Mouse (Mus musculus) hindbrain, postnatal 0 days (tissue): ENCODE results near the gene Smox. TPM values are rescaled to one million over a fixed set of nuclear protein-coding genes. Genes with fewer than 3 reads are reported as not detected.
"Not testable (repeated sequence)": the region's sequence is repeated elsewhere in the genome, so short reads cannot be mapped to it uniquely, and the experiment has no call there.

ENCODE experiments used
- ATAC-seq: fragments of 200-750 bp; cut with Nextera tagmentation; 2 replicates; pipeline ENCODE4 v1.8.0; 2017; ENCODE audit warnings: mild to moderate bottlenecking, moderate TSS enrichment, moderate library complexity
- DNase-seq: peaks from one replicate; pipeline ENCODE4 v3.0.0-alpha.2; 2015; ENCODE audit warnings: low spot score
- H3K27ac ChIP-seq: fragments of 300-500 bp; sonication (generic); 2 replicates; pipeline ENCODE4 v1.5.1; 2014; ENCODE audit warnings: mild to moderate bottlenecking
- H3K27me3 ChIP-seq: fragments of 300-500 bp; sonication (generic); 2 replicates; pipeline ENCODE4 v1.6.1; 2014; ENCODE audit warnings: low read length, mixed read lengths; ENCODE audit not compliant: insufficient read depth
- H3K36me3 ChIP-seq: fragments of 300-500 bp; sonication (generic); 2 replicates; pipeline ENCODE4 v1.6.1; 2014; ENCODE audit warnings: low read length, mixed read lengths; ENCODE audit not compliant: insufficient read depth
- H3K4me1 ChIP-seq: fragments of 300-500 bp; sonication (generic); 2 replicates; pipeline ENCODE4 v1.6.1; 2014; ENCODE audit warnings: antibody characterized with exemption, low read length, mixed read lengths; ENCODE audit not compliant: insufficient read depth
- H3K4me2 ChIP-seq: fragments of 300-500 bp; sonication (generic); 2 replicates; pipeline ENCODE4 v1.6.1; 2014; ENCODE audit warnings: low read depth, mild to moderate bottlenecking, low read length, moderate library complexity, mixed read lengths
- H3K4me3 ChIP-seq: fragments of 300-500 bp; sonication (generic); 2 replicates; pipeline ENCODE4 v1.5.1; 2014; ENCODE audit warnings: low read length
- H3K9ac ChIP-seq: fragments of 300-500 bp; sonication (generic); replicated peaks from 2 replicates; pipeline ENCODE4 v1.6.1; 2014; ENCODE audit warnings: mild to moderate bottlenecking, low read length, moderate library complexity, mixed read lengths
- H3K9me3 ChIP-seq: fragments of 300-500 bp; sonication (generic); 2 replicates; pipeline ENCODE4 v1.6.1; 2016; ENCODE audit warnings: low read length, mixed read lengths
- CTCF ChIP-seq: IDR thresholded peaks from 2 replicates; pipeline ENCODE4 v1.5.1; 2016; ENCODE audit warnings: antibody characterized with exemption, control low read depth, low read depth
- whole genome bisulfite sequencing: fragments of 180-500 bp; shearing (Covaris S2); extraction: QIAGEN DNeasy Blood & Tissue Kit; methylation state at CpG from one replicate; pipeline ENCODE4 v1.1.7; 2014; 5-methylcytosine and 5-hydroxymethylcytosine counted together
- polyA plus RNA-seq: library from polyadenylated mRNA; unstranded; fragments of >200 nt; fragmentation: Nextera tagmentation; extraction: Ambion mirVana; gene quantifications from 2 replicates; pipeline ENCODE4 v1.2.1, GENCODE M21; 2015
- total RNA-seq: library from RNA; depleted of rRNA; stranded (reverse); fragments of >200 nt; gene quantifications from 2 replicates; pipeline ENCODE4 v1.2.3, GENCODE M21; 2014

The Smox gene
- total and polyA plus RNA-seq, 2 experiments from 2014 or later = 94.2 to 214 TPM

DNA sequence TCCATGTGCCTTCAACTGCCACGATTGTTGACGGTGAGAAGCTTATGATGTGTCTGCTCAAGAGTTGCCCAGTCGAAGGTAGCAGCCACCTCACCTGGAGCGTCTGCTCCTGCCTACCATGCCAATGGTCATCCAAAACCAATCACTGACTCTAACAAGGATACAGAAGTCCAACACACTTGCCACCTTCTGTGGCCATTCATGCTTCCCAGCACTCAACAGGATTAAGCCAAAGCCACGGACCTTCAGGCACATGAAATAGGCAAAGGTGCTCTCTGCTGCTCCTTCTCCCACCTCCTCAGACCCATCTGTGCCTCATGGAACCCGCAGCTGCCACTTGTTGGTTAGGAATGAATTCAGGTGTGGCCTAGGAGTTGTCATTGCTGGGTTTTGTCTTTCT is 17.5 kb upstream of the Smox start:
- H3K36me3 ChIP-seq = no peaks in the 10 kb centered on the region
- no peak for ATAC-seq
- 90% methylated on average over 6 of the region's 6 CpGs for WGBS
- no peaks in the 10 kb centered on the region for H3K27me3 ChIP-seq
- no peak overlapping the region for H3K4me2 ChIP-seq
- H3K9me3 ChIP-seq = no peaks in the 10 kb centered on the region
- no peak for DNase-seq
- H3K27ac ChIP-seq = no peak overlapping the region
- H3K4me3 ChIP-seq = no peak overlapping the region
- H3K9ac ChIP-seq = no peak overlapping the region
- no peaks in the 10 kb centered on the region for H3K4me1 ChIP-seq
- no peak for TF ChIP-seq CTCF

DNA sequence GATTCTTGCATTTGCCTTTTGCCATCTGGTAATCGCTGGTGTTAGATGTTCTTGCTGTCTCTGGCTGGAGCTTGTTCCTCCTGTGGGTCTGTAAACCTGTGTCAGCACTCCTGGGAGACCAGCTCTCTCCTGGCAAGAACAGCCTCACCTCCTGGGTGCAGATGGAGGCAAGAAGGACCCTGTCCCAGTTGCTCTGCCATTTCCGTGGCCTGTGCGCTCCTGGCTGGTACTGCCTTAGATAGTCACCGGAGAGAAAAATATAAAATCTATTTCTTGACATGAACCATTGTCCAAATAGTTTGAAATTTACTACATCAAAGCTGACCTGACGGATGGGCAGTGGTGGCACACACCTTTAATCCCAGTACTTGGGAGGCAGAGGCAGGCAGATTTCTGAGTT is 14.2 kb upstream of the Smox start:
- H3K27ac ChIP-seq, H3K27me3 ChIP-seq, H3K36me3 ChIP-seq, H3K4me3 ChIP-seq, H3K4me2 ChIP-seq, H3K4me1 ChIP-seq, H3K9ac ChIP-seq, ATAC-seq, H3K9me3 ChIP-seq, DNase-seq: not testable (repeated sequence)
- 93% methylated on average over 5 of the region's 5 CpGs for WGBS

DNA sequence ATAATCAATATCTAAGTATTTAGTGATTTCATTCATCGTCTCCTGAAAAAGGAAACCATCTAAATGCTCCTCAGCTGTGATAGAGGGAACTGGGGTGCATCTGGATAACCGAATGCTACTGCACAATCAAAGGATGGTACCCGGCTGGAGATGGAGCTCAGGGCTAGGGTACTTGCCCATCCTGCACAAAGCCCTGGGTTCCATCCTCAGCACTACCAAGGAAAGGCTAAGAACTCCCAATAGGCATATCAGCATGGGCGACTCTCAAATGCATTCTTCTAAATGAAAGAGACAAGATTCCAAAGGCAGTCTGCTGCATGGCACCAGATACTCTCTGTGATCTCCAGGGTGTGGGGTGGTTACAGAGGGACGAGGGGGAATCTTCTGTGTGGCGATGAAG is 13.4 kb upstream of the Smox start:
- no peak overlapping the region for H3K27ac ChIP-seq
- WGBS = 85% methylated on average over 6 of the region's 6 CpGs
- no peak for TF ChIP-seq CTCF
- H3K27me3 ChIP-seq = no peaks in the 10 kb centered on the region
- no peaks in the 10 kb centered on the region for H3K36me3 ChIP-seq
- H3K4me3 ChIP-seq = no peak overlapping the region
- no peaks in the 10 kb centered on the region for H3K4me1 ChIP-seq
- DNase-seq = no peak
- H3K9me3 ChIP-seq = no peaks in the 10 kb centered on the region
- no peak for ATAC-seq
- H3K9ac ChIP-seq = no peak overlapping the region
- no peak overlapping the region for H3K4me2 ChIP-seq

DNA sequence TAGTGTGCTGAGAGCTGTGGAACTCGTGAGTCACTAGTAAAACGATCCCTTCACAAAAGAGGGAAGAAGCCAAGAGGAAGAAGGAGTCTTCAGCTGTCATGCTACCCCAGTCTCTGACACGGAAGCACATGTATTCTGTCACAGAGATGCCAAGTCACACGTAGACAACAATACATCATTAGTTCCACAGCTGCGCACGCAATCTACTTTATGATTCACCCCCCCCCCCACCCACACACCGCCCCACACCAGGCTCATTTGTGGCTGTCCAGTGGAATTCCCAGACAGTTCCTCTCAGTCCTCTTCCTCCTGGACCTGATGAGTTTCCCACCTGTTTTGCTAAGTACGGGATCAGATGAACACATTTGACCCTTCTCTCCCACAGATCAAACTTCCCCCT is 12.9 kb upstream of the Smox start:
- no peak for TF ChIP-seq CTCF
- no peak overlapping the region for H3K27ac ChIP-seq
- no peaks in the 10 kb centered on the region for H3K9me3 ChIP-seq
- 53% methylated on average over 6 of the region's 8 CpGs for WGBS
- no peaks in the 10 kb centered on the region for H3K27me3 ChIP-seq
- H3K9ac ChIP-seq = no peak overlapping the region
- H3K4me3 ChIP-seq = no peak overlapping the region
- DNase-seq (no peak), ATAC-seq (no peak)
- H3K4me1 ChIP-seq = no peaks in the 10 kb centered on the region
- no peaks in the 10 kb centered on the region for H3K36me3 ChIP-seq
- no peak overlapping the region for H3K4me2 ChIP-seq

DNA sequence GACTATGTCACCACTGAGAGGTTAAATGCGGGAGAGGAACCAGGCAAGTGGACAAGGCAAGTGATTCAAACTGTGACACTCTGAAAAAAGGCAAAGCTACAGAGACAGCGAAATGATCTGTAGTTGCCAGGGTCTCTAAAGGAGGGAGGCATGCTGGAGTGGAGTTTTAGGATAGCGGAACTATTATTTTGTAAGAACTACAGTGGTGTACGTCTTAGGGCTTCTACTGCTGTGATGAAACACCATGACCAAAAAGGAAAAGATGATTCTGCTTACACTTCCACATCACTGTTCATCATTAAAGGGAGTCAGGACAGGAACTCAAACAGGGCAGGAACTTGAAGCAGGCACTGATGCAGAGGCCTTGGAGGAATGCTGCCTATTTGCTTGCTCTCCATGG is 12.4 kb upstream of the Smox start:
- Histone ChIP-seq H3K4me1 (no peaks in the 10 kb centered on the region), H3K4me2 (no peak overlapping the region), H3K4me3 (no peak overlapping the region), H3K36me3 (no peaks in the 10 kb centered on the region), H3K27ac (no peak overlapping the region), H3K9ac (no peak overlapping the region), H3K9me3 (no peaks in the 10 kb centered on the region), H3K27me3 (no peaks in the 10 kb centered on the region)
- no peak for TF ChIP-seq CTCF
- ATAC-seq (no peak), DNase-seq (no peak)
- WGBS = 90% methylated on average over 4 of the region's 4 CpGs

DNA sequence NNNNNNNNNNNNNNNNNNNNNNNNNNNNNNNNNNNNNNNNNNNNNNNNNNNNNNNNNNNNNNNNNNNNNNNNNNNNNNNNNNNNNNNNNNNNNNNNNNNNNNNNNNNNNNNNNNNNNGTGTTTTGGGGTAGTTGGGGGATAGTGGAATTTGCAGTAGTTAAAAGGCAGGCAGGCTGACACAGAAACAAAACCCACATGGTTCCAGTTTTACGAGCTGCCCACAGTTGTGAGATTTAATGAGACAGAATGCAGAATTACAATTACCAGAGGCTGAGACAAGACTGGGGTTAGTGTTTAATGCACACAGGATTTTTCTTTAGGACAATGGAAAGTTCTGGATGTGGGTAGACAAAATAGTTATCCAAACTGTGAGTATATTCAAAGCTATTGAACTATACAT is 9.6 kb upstream of the Smox start:
- DNase-seq (no peak), ATAC-seq (no peak)
- WGBS = 48% methylated on average over 1 of the region's 1 CpGs
- H3K4me3 ChIP-seq = no peak overlapping the region
- H3K4me1 ChIP-seq = no peaks in the 10 kb centered on the region
- no peaks in the 10 kb centered on the region for H3K36me3 ChIP-seq
- TF ChIP-seq CTCF = no peak
- no peak overlapping the region for H3K4me2 ChIP-seq
- H3K9me3 ChIP-seq = no peaks in the 10 kb centered on the region
- H3K9ac ChIP-seq = no peak overlapping the region
- no peak overlapping the region for H3K27ac ChIP-seq
- no peaks in the 10 kb centered on the region for H3K27me3 ChIP-seq

DNA sequence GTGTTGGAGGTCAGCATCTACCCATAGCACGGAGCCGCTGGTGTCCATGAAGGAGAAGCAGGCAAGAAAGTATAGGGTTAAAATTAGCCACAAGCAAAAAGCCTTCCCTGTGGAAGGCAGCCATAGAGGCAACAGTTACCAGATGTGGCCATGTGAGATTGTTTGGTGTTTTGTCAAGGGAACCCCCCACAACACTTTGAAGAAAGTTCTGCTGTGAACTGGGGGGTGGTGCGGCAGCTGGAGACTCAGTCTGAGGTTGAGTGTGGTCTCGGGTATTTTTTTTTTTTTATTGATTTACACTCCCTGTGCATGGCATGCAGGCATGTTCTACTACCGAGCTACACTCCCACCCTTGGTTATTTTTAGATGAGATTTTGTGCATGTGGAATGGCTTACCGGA is 8.8 kb upstream of the Smox start:
- Histone ChIP-seq H3K4me1 (no peaks in the 10 kb centered on the region), H3K27ac (no peak overlapping the region), H3K36me3 (no peaks in the 10 kb centered on the region), H3K9me3 (no peaks in the 10 kb centered on the region), H3K4me3 (no peak overlapping the region), H3K4me2 (no peak overlapping the region), H3K27me3 (no peaks in the 10 kb centered on the region), H3K9ac (no peak overlapping the region)
- ATAC-seq (no peak), DNase-seq (no peak)
- TF ChIP-seq CTCF = no peak
- 87% methylated on average over 6 of the region's 6 CpGs for WGBS
